Mouse (Mus musculus): ENCODE data around the gene Rptor. TPM values are rescaled to one million over a fixed set of nuclear protein-coding genes. Genes with fewer than 3 reads are reported as not detected.

The Rptor gene
- total and polyA plus RNA-seq, 3 experiments = 33.9 to 34.9 TPM; not detected in 1

- Histone ChIP-seq H3K4me1 (ENCODE audit: control insufficient read depth in 1 of 2, insufficient read depth in 2 of 2, low read length in 2 of 2) (peaks cover 21 to 35% of the 10 kb centered on the region in 2 experiments), H3K36me3 (ENCODE audit: control insufficient read depth in 1 of 2, insufficient read depth in 2 of 2, low read length in 2 of 2) (peaks cover 0 to 27% of the 10 kb centered on the region in 2 experiments; a peak in 2 of 4 replicates), H3K27me3 (ENCODE audit: control insufficient read depth in 1 of 2, insufficient read depth in 2 of 2, low read length in 2 of 2) (no peaks in the 10 kb centered on the region), H3K79me2 (ENCODE audit: control insufficient read depth, insufficient read depth, low read length, poor library complexity) (peaks cover 21% of the 10 kb centered on the region), H3K9me3 (replicated peaks; ENCODE audit: insufficient read depth, low read length) (no peaks in the 10 kb centered on the region), H3K27ac (ENCODE audit: control insufficient read depth, low read depth, low read length) (no peak overlapping the region), H3K4me3 (ENCODE audit: control insufficient read depth in 1 of 2, insufficient read depth in 1 of 2, low read depth in 2 of 2, low read length in 2 of 2) (no peak overlapping the region), H3K9ac (ENCODE audit: control insufficient read depth, low read depth, low read length, poor library complexity, severe bottlenecking) (no peak overlapping the region)
- no peak for DNase-seq (ENCODE audit: low read depth, low spot score)
- TF ChIP-seq ZMIZ1 (IDR thresholded peaks at IDR 0.05; ENCODE audit: low read depth, low read length) (no peak), UBTF (IDR thresholded peaks at IDR 0.05; ENCODE audit: borderline replicate concordance, insufficient read depth, low read depth, low read length) (no peak), CTCF (IDR thresholded peaks at IDR 0.05 in 2 of 3, conservative IDR thresholded peaks at IDR 0.05 in 1 of 3; ENCODE audit: control insufficient read depth in 1 of 3, insufficient read depth in 1 of 3, low read depth in 2 of 3, low read length in 3 of 3, poor library complexity in 1 of 3, severe bottlenecking in 1 of 3) (no peak), NRF1 (IDR thresholded peaks at IDR 0.05; ENCODE audit: insufficient read depth, low read depth, low read length, poor library complexity, severe bottlenecking) (no peak), POLR2AphosphoS5 (IDR thresholded peaks at IDR 0.05; ENCODE audit: borderline replicate concordance, low read depth, low read length) (no peak), TCF12 (IDR thresholded peaks at IDR 0.05; ENCODE audit: low read depth, low read length) (no peak), GATA1 (IDR thresholded peaks at IDR 0.05; ENCODE audit: low read depth, low read length) (no peak), SMC3 (IDR thresholded peaks at IDR 0.05; ENCODE audit: low read depth, low read length) (no peak), MAFK (IDR thresholded peaks at IDR 0.05; ENCODE audit: borderline replicate concordance, low read depth, low read length) (no peak), E2F4 (IDR thresholded peaks at IDR 0.05; ENCODE audit: borderline replicate concordance, low read depth, low read length) (no peak), CHD1 (IDR thresholded peaks at IDR 0.05; ENCODE audit: low read depth, low read length) (no peak), JUND (IDR thresholded peaks at IDR 0.05; ENCODE audit: low read depth, low read length) (no peak), HCFC1 (IDR thresholded peaks at IDR 0.05; ENCODE audit: low read depth, low read length) (no peak), ZNF384 (IDR thresholded peaks at IDR 0.05; ENCODE audit: low read depth, low read length) (no peak), MAZ (IDR thresholded peaks at IDR 0.05; ENCODE audit: low read depth, low read length) (no peak)
Observed at GRCm38 (mm10) chr11:119948803-119949202, 346.1 kb downstream of the Rptor start.

Other genes starting within 250 kb of the Rptor start
- 0.12 TPM in 1 of 2 replicates, not detected in the other for gene Sgsh, start 247.4 kb upstream of the Rptor start, total RNA-seq (2012; rRNA removed)
- gene Sgsh, start 247.4 kb upstream of the Rptor start, polyA plus RNA-seq (2012; ENCODE audit: insufficient read depth in 1 of 2, insufficient read length in 2 of 2, low read depth in 1 of 2, low replicate concordance in 2 of 2, missing spikeins in 1 of 2) = under 1 TPM in 1 of 2 experiments, not detected in 1; 0.25 TPM
- not detected in 2 replicates for gene Slc26a11, start 247.3 kb upstream of the Rptor start, total RNA-seq (2012; rRNA removed)
- under 1 TPM in 1 of 2 experiments, not detected in 1; 0.04 TPM for gene Slc26a11, start 247.3 kb upstream of the Rptor start, polyA plus RNA-seq (2012; ENCODE audit: insufficient read depth in 1 of 2, insufficient read length in 2 of 2, low read depth in 1 of 2, low replicate concordance in 2 of 2, missing spikeins in 1 of 2)
- gene Rnf213, start 209.8 kb upstream of the Rptor start, total RNA-seq (2012; rRNA removed) = 6.6 and 11.6 TPM in 2 replicates
- gene Rnf213, start 209.8 kb upstream of the Rptor start, polyA plus RNA-seq (2012; ENCODE audit: insufficient read depth in 1 of 2, insufficient read length in 2 of 2, low read depth in 1 of 2, low replicate concordance in 2 of 2, missing spikeins in 1 of 2) = 10 to 100 TPM in 1 of 2 experiments, not detected in 1; 10.7 TPM
- gene Endov, start 111.6 kb upstream of the Rptor start, total RNA-seq (2012; rRNA removed) = 16.8 and 19.5 TPM in 2 replicates
- gene Endov, start 111.6 kb upstream of the Rptor start, polyA plus RNA-seq (2012; ENCODE audit: insufficient read depth in 1 of 2, insufficient read length in 2 of 2, low read depth in 1 of 2, low replicate concordance in 2 of 2, missing spikeins in 1 of 2) = 10 to 100 TPM in 1 of 2 experiments, not detected in 1; 16.8 TPM
- not detected in 2 replicates for gene Nptx1, start 55.2 kb upstream of the Rptor start, total RNA-seq (2012; rRNA removed)
- gene Nptx1, start 55.2 kb upstream of the Rptor start, polyA plus RNA-seq (2012; ENCODE audit: insufficient read depth in 1 of 2, insufficient read length in 2 of 2, low read depth in 1 of 2, low replicate concordance in 2 of 2, missing spikeins in 1 of 2) = not detected

Measured in MEL (cell line).